Mouse (Mus musculus) intestine, embryonic 16.5 days (tissue): ENCODE measurements around the gene Akap6. TPM values are rescaled to one million over a fixed set of nuclear protein-coding genes. Genes with fewer than 3 reads are reported as not detected.

Experiments
- ATAC-seq: fragments of 200-750 bp; cut with Nextera tagmentation; 2 replicates; pipeline ENCODE4 v1.8.0; 2017; ENCODE audit warnings: moderate TSS enrichment, moderate library complexity
- H3K27ac ChIP-seq: fragments of 300-500 bp; sonication (generic); 2 replicates; pipeline ENCODE4 v1.5.1; 2014; ENCODE audit warnings: mild to moderate bottlenecking, low read length
- H3K27me3 ChIP-seq: fragments of 300-500 bp; sonication (generic); replicated peaks from 2 replicates; pipeline ENCODE4 v1.6.1; 2014; ENCODE audit warnings: low read length, control low read depth, mixed read lengths; ENCODE audit not compliant: control insufficient read depth, insufficient read depth
- H3K36me3 ChIP-seq: fragments of 300-500 bp; sonication (generic); 2 replicates; pipeline ENCODE4 v1.6.1; 2014; ENCODE audit warnings: low read length, control low read depth; ENCODE audit not compliant: control insufficient read depth, insufficient read depth
- H3K4me1 ChIP-seq: fragments of 300-500 bp; sonication (generic); 2 replicates; pipeline ENCODE4 v1.6.1; 2014; ENCODE audit warnings: low read length, control low read depth, mixed read lengths; ENCODE audit not compliant: control insufficient read depth, insufficient read depth
- H3K4me2 ChIP-seq: fragments of 300-500 bp; sonication (generic); 2 replicates; pipeline ENCODE4 v1.6.1; 2014; ENCODE audit warnings: low read depth, low read length, control low read depth
- H3K4me3 ChIP-seq: fragments of 300-500 bp; sonication (generic); 2 replicates; pipeline ENCODE4 v1.5.1; 2014; ENCODE audit warnings: mild to moderate bottlenecking, low read length
- H3K9ac ChIP-seq: fragments of 300-500 bp; sonication (generic); 2 replicates; pipeline ENCODE4 v1.6.1; 2014; ENCODE audit warnings: low read depth, low read length
- H3K9me3 ChIP-seq: fragments of 300-500 bp; sonication (generic); 2 replicates; pipeline ENCODE4 v1.6.1; 2016; ENCODE audit warnings: low read length, control low read depth; ENCODE audit not compliant: control insufficient read depth
- WGBS: fragments of 180-500 bp; shearing (Covaris S2); extraction: QIAGEN DNeasy Blood & Tissue Kit; methylation state at CpG from one replicate; pipeline ENCODE4 v1.1.7; 2014; 5-methylcytosine and 5-hydroxymethylcytosine counted together
- polyA plus RNA-seq: library from polyadenylated mRNA; unstranded; fragments of >200 nt; fragmentation: Nextera tagmentation; extraction: Ambion mirVana; gene quantifications from 2 replicates; pipeline ENCODE4 v1.2.1, GENCODE M21; 2015

Akap6 gene
- polyA plus RNA-seq, 1 experiment from 2014 or later, result 1.4 TPM

- no peaks in the 10 kb centered on the region for H3K36me3 ChIP-seq
- no peak overlapping the region; the same call in 1 of the 2 replicates for H3K9ac ChIP-seq
- no peak overlapping the region for H3K4me3 ChIP-seq
- ATAC-seq, result peak; percentile 63
- H3K27ac ChIP-seq, result 0 out of 2 replicates have a peak overlapping the region, but pooled peaks have one; percentile 28
- WGBS, result 14% methylated on average over 8 of the region's 8 CpGs
- no peaks in the 10 kb centered on the region for H3K27me3 ChIP-seq
- no peaks in the 10 kb centered on the region for H3K9me3 ChIP-seq
- H3K4me2 ChIP-seq, result no peak overlapping the region
- peaks cover 9% of the 10 kb centered on the region; the same call in 1 of the 2 replicates for H3K4me1 ChIP-seq
Observed at GRCm38 (mm10) chr12:52790350-52790768, 91.2 kb downstream of the Akap6 start.

DNA sequence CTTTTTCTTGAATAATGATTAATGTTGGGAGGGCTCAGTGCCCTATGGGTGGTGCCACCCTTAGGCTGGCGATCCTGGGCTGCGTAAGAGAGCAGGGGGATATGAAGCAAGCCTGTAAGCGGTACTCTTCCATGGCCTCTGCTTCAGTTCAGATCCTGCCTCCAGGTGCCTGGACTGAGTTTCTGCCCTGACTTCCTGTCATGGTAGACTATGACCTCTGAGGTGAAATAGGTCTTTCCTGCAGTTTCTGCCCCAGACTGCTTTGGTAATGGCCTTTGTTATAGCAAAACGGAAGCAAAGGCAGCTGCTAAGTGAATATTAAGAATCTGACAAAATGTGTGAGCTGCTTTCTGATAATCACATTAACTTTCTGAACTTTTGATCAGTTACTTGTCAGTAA is 94.9 kb downstream of the Akap6 start:
- Histone ChIP-seq H3K4me1 (peaks cover 9% of the 10 kb centered on the region; the same call in 1 of the 2 replicates), H3K9ac (no peak overlapping the region), H3K27ac (no peak overlapping the region), H3K4me3 (no peak overlapping the region), H3K36me3 (no peaks in the 10 kb centered on the region), H3K9me3 (no peaks in the 10 kb centered on the region), H3K4me2 (no peak overlapping the region), H3K27me3 (no peaks in the 10 kb centered on the region)
- 83% methylated on average over 4 of the region's 4 CpGs for WGBS
- no peak for ATAC-seq

GRCm38 (mm10) chr12:52795551-52796470 is 96.6 kb downstream of the Akap6 start:
- no peaks in the 10 kb centered on the region for H3K36me3 ChIP-seq
- no peak for ATAC-seq
- H3K9ac ChIP-seq, result no peak overlapping the region
- no peaks in the 10 kb centered on the region for H3K27me3 ChIP-seq
- 89% methylated on average over 18 of the region's 18 CpGs for WGBS
- H3K9me3 ChIP-seq, result no peaks in the 10 kb centered on the region
- H3K4me2 ChIP-seq, result no peak overlapping the region
- no peak overlapping the region for H3K27ac ChIP-seq
- peaks cover 2% of the 10 kb centered on the region; the same call in 1 of the 2 replicates for H3K4me1 ChIP-seq
- no peak overlapping the region for H3K4me3 ChIP-seq

DNA sequence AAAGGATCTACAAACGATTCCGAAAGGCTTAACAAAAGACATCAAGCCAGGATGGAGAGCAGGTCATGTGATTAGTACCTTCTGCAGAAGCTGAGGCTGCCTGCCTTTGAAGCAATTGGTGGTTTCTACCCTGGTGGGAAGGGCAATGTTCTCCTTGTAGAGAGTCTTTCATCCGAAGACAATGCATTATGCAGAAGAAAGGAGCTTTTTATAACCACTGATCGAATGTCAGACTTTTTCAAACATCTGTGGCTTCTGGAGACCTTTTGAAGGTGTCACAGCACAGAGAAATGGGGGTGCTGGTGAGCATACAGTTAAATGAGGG is 97.2 kb downstream of the Akap6 start:
- WGBS, result 76% methylated on average over 4 of the region's 4 CpGs
- Histone ChIP-seq H3K36me3 (no peaks in the 10 kb centered on the region), H3K27ac (no peak overlapping the region)

GRCm38 (mm10) chr12:52799717-52800116 is 100.5 kb downstream of the Akap6 start:
- WGBS, result 85% methylated on average over 9 of the region's 9 CpGs
- Histone ChIP-seq H3K27ac (no peak overlapping the region), H3K27me3 (no peaks in the 10 kb centered on the region), H3K4me1 (no peaks in the 10 kb centered on the region), H3K9ac (no peak overlapping the region), H3K36me3 (no peaks in the 10 kb centered on the region), H3K4me3 (no peak overlapping the region), H3K4me2 (no peak overlapping the region), H3K9me3 (no peaks in the 10 kb centered on the region)
- no peak for ATAC-seq

More for the DNA sequence above, 97.2 kb downstream of the Akap6 start:
- Histone ChIP-seq H3K4me3 (no peak overlapping the region), H3K9me3 (no peaks in the 10 kb centered on the region), H3K4me1 (no peaks in the 10 kb centered on the region), H3K4me2 (no peak overlapping the region), H3K27me3 (no peaks in the 10 kb centered on the region), H3K9ac (no peak overlapping the region)
- no peak for ATAC-seq

- no peak for ATAC-seq
- Histone ChIP-seq H3K27ac (no peak overlapping the region), H3K36me3 (no peaks in the 10 kb centered on the region), H3K4me3 (no peak overlapping the region), H3K9ac (no peak overlapping the region), H3K4me2 (no peak overlapping the region), H3K27me3 (no peaks in the 10 kb centered on the region), H3K4me1 (no peaks in the 10 kb centered on the region), H3K9me3 (no peaks in the 10 kb centered on the region)
- 62% methylated on average over 3 of the region's 3 CpGs for WGBS
Observed at GRCm38 (mm10) chr12:52806273-52806672, 107.1 kb downstream of the Akap6 start.

DNA sequence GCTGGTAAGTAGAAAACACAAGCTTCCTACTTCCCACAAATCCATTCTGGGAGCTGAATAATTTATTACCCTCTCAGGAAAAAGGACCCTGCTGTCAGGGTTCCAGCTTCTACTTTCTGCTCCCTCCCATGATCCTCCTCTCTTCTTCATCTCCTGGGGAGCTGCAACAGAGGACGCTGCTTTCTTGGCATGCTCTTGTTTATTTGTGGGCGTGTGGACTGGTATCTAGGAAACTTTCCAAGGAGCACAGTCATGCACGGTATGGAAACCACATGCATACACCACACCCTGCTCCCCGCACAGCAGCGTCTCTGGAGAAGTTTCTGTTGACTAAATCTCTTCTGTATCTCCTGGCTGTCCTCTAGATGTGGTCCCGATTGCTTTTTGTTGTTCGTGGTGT is 119.4 kb downstream of the Akap6 start:
- Histone ChIP-seq H3K4me1 (0 out of 2 replicates have a peak, but pooled peaks cover 2% of the 10 kb centered on the region), H3K36me3 (no peaks in the 10 kb centered on the region), H3K4me3 (no peak overlapping the region), H3K9ac (no peak overlapping the region), H3K27me3 (no peaks in the 10 kb centered on the region), H3K27ac (no peak overlapping the region), H3K4me2 (no peak overlapping the region), H3K9me3 (no peaks in the 10 kb centered on the region)
- ATAC-seq, result peak; percentile 72
- WGBS, result 48% methylated on average over 7 of the region's 7 CpGs

DNA sequence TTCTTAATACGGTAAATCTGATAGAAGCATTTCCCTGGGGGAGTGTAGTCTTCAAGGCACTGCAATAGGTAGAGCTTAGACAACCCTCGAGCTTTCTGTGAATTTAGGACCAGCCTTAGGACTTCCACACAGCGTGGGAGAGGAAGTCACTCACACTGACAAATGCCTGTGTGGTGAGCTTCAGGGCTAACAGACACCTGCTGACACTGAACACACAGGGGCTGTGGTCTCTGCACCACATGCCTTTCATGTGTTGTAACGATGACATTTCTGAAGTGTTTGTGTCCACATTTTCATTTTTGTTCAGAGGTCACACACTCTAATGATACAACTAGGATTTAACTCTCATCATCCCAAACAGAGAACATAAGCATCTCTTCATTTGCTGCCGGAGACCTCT is 125.6 kb downstream of the Akap6 start:
- WGBS, result 83% methylated on average over 5 of the region's 5 CpGs
- no peak overlapping the region for H3K4me2 ChIP-seq
- H3K9ac ChIP-seq, result no peak overlapping the region
- H3K36me3 ChIP-seq, result no peaks in the 10 kb centered on the region
- no peaks in the 10 kb centered on the region for H3K27me3 ChIP-seq
- H3K4me1 ChIP-seq, result no peaks in the 10 kb centered on the region
- no peak overlapping the region for H3K27ac ChIP-seq
- H3K4me3 ChIP-seq, result no peak overlapping the region
- no peaks in the 10 kb centered on the region for H3K9me3 ChIP-seq
- ATAC-seq, result no peak

DNA sequence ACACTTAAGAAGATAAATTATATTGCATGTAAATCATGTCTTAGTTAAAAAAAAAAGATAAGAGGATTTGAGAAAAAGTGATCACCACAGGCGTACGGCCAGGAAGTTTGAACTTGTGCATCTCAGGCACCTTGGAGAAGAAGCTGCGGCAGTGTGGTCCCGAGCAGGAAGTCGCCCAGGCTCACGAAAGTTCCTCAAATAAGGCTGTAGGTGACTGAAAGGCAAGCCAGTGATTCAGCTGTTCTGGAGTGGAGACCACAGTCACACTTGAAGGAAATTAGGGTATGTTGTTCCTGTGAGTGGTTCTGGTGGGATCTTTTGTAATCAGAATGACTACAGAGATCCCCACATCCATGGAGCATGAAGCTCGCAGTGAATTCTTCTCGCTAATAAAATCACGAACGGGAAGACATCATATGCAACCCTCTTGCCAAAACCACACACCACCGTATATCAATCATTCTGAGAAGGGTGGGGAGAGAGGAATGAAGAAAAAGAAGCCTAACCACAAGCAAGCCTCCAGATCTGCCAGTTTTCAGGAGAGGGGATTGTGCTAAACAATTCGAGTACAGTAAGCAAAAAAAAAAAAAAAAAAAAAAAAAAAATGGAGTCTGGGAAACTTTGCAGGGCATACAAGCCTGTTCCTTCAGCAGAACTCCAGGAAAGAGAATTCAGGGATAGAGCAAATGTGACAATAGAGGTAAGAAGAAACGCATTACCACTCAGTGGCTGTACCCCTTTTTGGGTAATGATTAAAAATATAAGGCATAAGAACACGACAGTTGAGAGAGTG is 130.0 kb downstream of the Akap6 start:
- 50% methylated on average over 14 of the region's 14 CpGs for WGBS
- peak overlapping the region; percentile 12; the same call in 1 of the 2 replicates for H3K4me2 ChIP-seq
- no peaks in the 10 kb centered on the region for H3K27me3 ChIP-seq
- H3K9me3 ChIP-seq, result no peaks in the 10 kb centered on the region
- ATAC-seq, result no peak; the same call in 1 of the 2 replicates
- H3K27ac ChIP-seq, result no peak overlapping the region
- no peaks in the 10 kb centered on the region for H3K36me3 ChIP-seq
- no peak overlapping the region for H3K4me3 ChIP-seq
- H3K9ac ChIP-seq, result no peak overlapping the region
- H3K4me1 ChIP-seq, result no peaks in the 10 kb centered on the region
